Mouse (Mus musculus): Measurements from ENCODE around the gene Nlrp5. TPM values are rescaled to one million over a fixed set of nuclear protein-coding genes. Genes with fewer than 3 reads are reported as not detected.

Gene Nlrp5
- not detected for total RNA-seq (2023)

DNA sequence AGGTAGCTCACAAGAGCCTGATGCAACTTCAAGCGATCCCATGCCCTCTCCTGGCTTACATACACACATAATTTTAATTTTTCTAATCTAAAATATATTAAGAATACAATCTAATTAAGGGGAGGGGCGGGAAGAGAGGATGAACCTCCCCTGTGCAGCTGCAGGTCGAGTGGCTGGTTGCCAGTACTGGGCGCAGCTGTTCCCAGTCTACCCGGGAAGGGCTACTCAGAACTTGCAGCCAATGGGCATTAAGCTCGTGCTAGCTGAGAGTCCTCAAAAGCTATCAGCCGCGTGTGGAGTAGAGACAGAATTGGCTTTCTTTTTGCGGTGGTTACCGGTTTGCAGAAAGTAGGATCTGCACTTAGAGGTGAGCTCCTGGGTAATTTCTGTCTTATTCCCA is at the start of gene Nlrp5:
Nlrp5 (plus strand) TSS at position 301 of the 400 bp plus-strand sequence.

Other genes with a start within 250 kb of the Nlrp5 start
- not detected for gene Gm10662, start 241.4 kb upstream of the Nlrp5 start, total RNA-seq (2023)
- not detected for gene Vmn1r165, start 168.6 kb upstream of the Nlrp5 start, total RNA-seq (2023)
- gene Vmn1r166, start 134.2 kb upstream of the Nlrp5 start, total RNA-seq (2023) = not detected
- gene Gm6902, start 107.0 kb upstream of the Nlrp5 start, total RNA-seq (2023) = not detected
- not detected for gene Nlrp4e, start 84.7 kb upstream of the Nlrp5 start, total RNA-seq (2023)
- not detected for gene Vmn1r167, start 121.3 kb downstream of the Nlrp5 start, total RNA-seq (2023)
- not detected for gene Vmn1r168, start 153.8 kb downstream of the Nlrp5 start, total RNA-seq (2023)
- not detected for gene Vmn1r169, start 189.6 kb downstream of the Nlrp5 start, total RNA-seq (2023)
- not detected for gene Vmn1r170, start 220.3 kb downstream of the Nlrp5 start, total RNA-seq (2023)
- not detected for gene Vmn1r171, start 244.8 kb downstream of the Nlrp5 start, total RNA-seq (2023)

Data from monocyte, adult 59 days (primary cell).